Mouse (Mus musculus) neural tube, embryonic 10.5 days (tissue): Measurements from ENCODE around the gene Vav3.
A peak's percentile ranks its signal among the peaks of the same experiment; 100 is the strongest.

Experiments
- DNase-seq: peaks from one replicate; pipeline ENCODE4 v3.0.0-alpha.2; 2017; ENCODE audit warnings: low spot score; ENCODE audit errors: extremely low spot score

Vav3 gene

GRCm38 (mm10) chr3:109683608-109684295 is 343.3 kb downstream of the Vav3 start:
- no peak for DNase-seq

- no peak for DNase-seq
Measured at GRCm38 (mm10) chr3:109690566-109690965, 350.1 kb downstream of the Vav3 start.

- no peak for DNase-seq
Measured at GRCm38 (mm10) chr3:109692613-109693012, 352.2 kb downstream of the Vav3 start.

- no peak for DNase-seq
Measured at GRCm38 (mm10) chr3:109701301-109701700, 360.8 kb downstream of the Vav3 start.

GRCm38 (mm10) chr3:109707786-109708460 is 367.5 kb downstream of the Vav3 start:
- no peak for DNase-seq

GRCm38 (mm10) chr3:109711751-109712150 is 371.3 kb downstream of the Vav3 start:
- no peak for DNase-seq

GRCm38 (mm10) chr3:109714476-109714875 is 374.0 kb downstream of the Vav3 start:
- DNase-seq: no peak

GRCm38 (mm10) chr3:109721753-109722152 is 381.3 kb downstream of the Vav3 start:
- DNase-seq: no peak

GRCm38 (mm10) chr3:109726776-109727175 is 386.3 kb downstream of the Vav3 start:
- DNase-seq: no peak

- DNase-seq: no peak
Measured at GRCm38 (mm10) chr3:109731592-109732230, 391.3 kb downstream of the Vav3 start.

- DNase-seq: peak; percentile 17
Measured at GRCm38 (mm10) chr3:109732327-109733182, 392.1 kb downstream of the Vav3 start.
